Mouse (Mus musculus) activated CD4-positive, CD25-positive, alpha-beta regulatory T cell (primary cell): ENCODE results near the gene Sema4f. TPM values are rescaled to one million over a fixed set of nuclear protein-coding genes. Genes with fewer than 3 reads are reported as not detected.

Source experiments
- polyA plus RNA-seq, 2 experiments: library from polyadenylated mRNA; unstranded; fragments of 100-300 nt; shearing (Covaris generic); gene quantifications; one replicate each; pipeline ENCODE4 v1.2.1; 2017

The Sema4f gene
- 10 to 100 TPM in 1 of 2 experiments, 1 to 10 TPM in 1; 7.2 to 10.4 TPM for polyA plus RNA-seq

DNA sequence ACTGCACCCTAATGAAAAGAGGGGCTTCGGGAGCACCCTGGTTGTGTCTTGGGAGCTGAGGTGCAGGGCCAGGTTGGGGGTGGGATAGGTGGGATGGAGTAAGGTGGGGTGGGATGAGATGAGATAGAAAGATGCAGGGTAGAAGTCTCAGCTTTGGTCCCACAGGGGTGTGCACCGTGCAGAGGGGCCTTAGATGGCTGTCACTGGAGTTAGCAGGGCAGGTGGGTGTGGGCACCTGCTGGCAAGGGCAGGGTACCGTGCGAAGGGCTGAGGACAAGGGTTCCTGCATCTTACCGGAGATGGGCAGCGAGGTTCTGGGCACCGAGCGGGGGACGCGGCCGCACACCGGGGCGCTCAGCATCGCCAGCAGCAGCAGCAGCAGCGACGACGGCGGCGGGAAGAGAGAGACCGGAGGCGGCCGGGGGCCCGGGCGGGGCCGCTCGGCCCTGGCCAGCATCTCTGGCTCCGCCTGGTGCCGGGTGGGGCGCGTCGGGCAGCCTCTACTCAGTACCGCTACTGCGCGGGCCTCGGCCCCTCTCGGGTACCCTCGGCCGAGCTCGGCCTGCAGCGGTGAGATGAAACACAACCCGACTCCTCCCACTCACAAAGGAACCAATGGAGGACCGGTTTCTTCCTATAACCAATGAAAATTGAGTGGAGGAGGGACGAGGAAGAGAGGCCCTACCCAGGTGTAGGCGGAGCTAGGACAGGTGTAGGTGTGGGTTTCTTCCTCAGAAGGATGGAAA is at the start of gene Sema4f:
Gene Sema4f, minus strand, starts transcription at position 603 of the 746 bp plus-strand sequence.

DNA sequence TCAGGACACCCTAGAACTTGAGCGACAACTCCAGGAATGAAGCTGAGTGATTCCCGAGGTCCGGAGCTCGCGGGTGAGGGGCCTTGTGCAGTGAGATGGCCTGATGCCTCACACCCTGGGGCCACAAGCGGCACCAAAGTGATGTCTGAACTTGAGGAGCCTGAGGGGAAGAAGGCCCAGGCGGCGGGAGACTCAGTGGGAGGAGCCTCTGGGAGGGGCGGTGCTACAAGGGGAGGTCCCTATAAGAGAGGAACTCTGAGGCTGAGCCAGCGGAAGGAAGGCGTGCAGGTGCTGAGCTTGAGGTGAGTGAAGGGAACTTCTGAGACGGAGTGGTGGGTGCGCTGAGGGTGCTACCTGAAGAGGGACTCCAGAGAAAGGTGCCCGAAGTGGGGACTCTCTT is 7.1 kb upstream of the Sema4f start, which contains the start of gene M1ap:
Gene M1ap, plus strand, starts transcription at position 252 of the 400 bp plus-strand sequence.

Other genes starting within 250 kb of the Sema4f start
- 100 to 1,000 TPM; 149 to 189 TPM for gene Pole4, start 234.4 kb downstream of the Sema4f start, polyA plus RNA-seq
- gene Hk2, start 165.3 kb downstream of the Sema4f start, polyA plus RNA-seq, result 1 to 10 TPM in 1 of 2 experiments, under 1 TPM in 1; 0.23 to 2.7 TPM
- gene M1ap, start 7.1 kb upstream of the Sema4f start, polyA plus RNA-seq, result under 1 TPM; 0.20 to 0.56 TPM
- 10 to 100 TPM; 32.4 to 50.7 TPM for gene Dok1, start 93.7 kb upstream of the Sema4f start, polyA plus RNA-seq
- gene Loxl3, start 94.4 kb upstream of the Sema4f start, polyA plus RNA-seq, result under 1 TPM; 0.33 to 0.43 TPM
- gene Aup1, start 114.8 kb upstream of the Sema4f start, polyA plus RNA-seq, result 100 to 1,000 TPM; 423 to 439 TPM
- gene Htra2, start 115.5 kb upstream of the Sema4f start, polyA plus RNA-seq, result 10 to 100 TPM; 41.1 to 48.9 TPM
- gene Dqx1, start 118.1 kb upstream of the Sema4f start, polyA plus RNA-seq, result 1 to 10 TPM in 1 of 2 experiments, under 1 TPM in 1; 0.52 to 2.8 TPM
- under 1 TPM in 1 of 2 experiments, not detected in 1; 0.11 TPM for gene Tlx2, start 130.5 kb upstream of the Sema4f start, polyA plus RNA-seq
- gene Pcgf1, start 138.1 kb upstream of the Sema4f start, polyA plus RNA-seq, result 10 to 100 TPM; 34.0 to 46.7 TPM
- under 1 TPM; 0.22 to 0.33 TPM for gene Lbx2, start 146.6 kb upstream of the Sema4f start, polyA plus RNA-seq
- 1 to 10 TPM; 3.9 to 7.1 TPM for gene Ccdc142, start 161.8 kb upstream of the Sema4f start, polyA plus RNA-seq
- 1 to 10 TPM; 6.6 to 8.2 TPM for gene Gm42688, start 161.8 kb upstream of the Sema4f start, polyA plus RNA-seq
- gene Mrpl53, start 169.3 kb upstream of the Sema4f start, polyA plus RNA-seq, result 10 to 100 TPM; 51.7 to 65.2 TPM
- gene Mogs, start 175.7 kb upstream of the Sema4f start, polyA plus RNA-seq, result 10 to 100 TPM; 86.0 to 98.4 TPM
- gene Wbp1, start 181.8 kb upstream of the Sema4f start, polyA plus RNA-seq, result 10 to 100 TPM; 63.4 to 63.9 TPM
- 10 to 100 TPM; 38.5 to 41.6 TPM for gene Ino80b, start 185.7 kb upstream of the Sema4f start, polyA plus RNA-seq
- under 1 TPM; 0.26 to 0.30 TPM for gene Rtkn, start 195.7 kb upstream of the Sema4f start, polyA plus RNA-seq
- under 1 TPM; 0.38 to 0.82 TPM for gene Wdr54, start 216.6 kb upstream of the Sema4f start, polyA plus RNA-seq
- gene 1700003E16Rik, start 216.6 kb upstream of the Sema4f start, polyA plus RNA-seq, result not detected
- 10 to 100 TPM; 43.0 to 63.2 TPM for gene Dctn1, start 226.2 kb upstream of the Sema4f start, polyA plus RNA-seq